8 mouse cellular contexts compared by ENCODE assay signal in the genomic region with DNA sequence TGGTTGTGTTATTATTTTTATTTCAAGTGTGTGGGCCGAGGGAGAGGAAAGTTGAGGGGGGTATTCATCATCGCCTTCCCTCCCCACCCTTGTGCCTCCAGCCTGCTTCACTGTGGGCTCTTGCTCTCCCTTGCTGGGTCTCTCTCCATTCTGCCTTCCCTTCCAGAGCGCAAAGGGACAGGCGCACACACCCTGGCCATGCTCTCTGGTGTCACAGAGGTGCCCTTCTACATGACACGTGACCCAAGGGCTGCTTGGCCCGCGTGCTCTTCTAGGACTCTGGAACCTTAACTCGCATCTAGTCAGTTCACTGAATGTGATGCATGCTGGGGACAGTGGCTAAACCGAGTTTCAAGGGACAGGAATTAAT. TPM values are rescaled to one million over a fixed set of nuclear protein-coding genes. Genes with fewer than 3 reads are reported as not detected.
DNase-seq lines count a peak whose midpoint lies in the region; ATAC-seq and TF ChIP-seq lines count a peak whose summit lies in the region.

No protein-coding gene starts in this region.

- H3K27ac ChIP-seq in cerebellum, adult 2 months (ENCODE audit: insufficient read depth, low read length) = no peak overlapping the region
- no peak overlapping the region for H3K27ac ChIP-seq in lung, embryonic 15.5 days
- H3K27ac ChIP-seq in limb, embryonic 14.5 days (replicated peaks; ENCODE audit: low read depth, low read length) = no peak overlapping the region
- H3K27ac ChIP-seq in stomach, embryonic 15.5 days = no peak overlapping the region

- no peak for TF ChIP-seq POLR2A in cerebellum, adult 2 months (IDR thresholded peaks at IDR 0.05; ENCODE audit: borderline replicate concordance, insufficient read depth, low read length)
- TF ChIP-seq POLR2A in limb, embryonic 14.5 days (IDR thresholded peaks at IDR 0.05; ENCODE audit: borderline replicate concordance, extremely low read depth, insufficient read depth, insufficient read length) = no peak

- H3K36me3 ChIP-seq in lung, embryonic 15.5 days = no peaks in the 10 kb centered on the region
- no peaks in the 10 kb centered on the region for H3K36me3 ChIP-seq in limb, embryonic 14.5 days (ENCODE audit: control insufficient read depth, insufficient read depth, low read length)
- no peaks in the 10 kb centered on the region for H3K36me3 ChIP-seq in stomach, embryonic 15.5 days

- no peaks in the 10 kb centered on the region for H3K4me1 ChIP-seq in cerebellum, adult 2 months (ENCODE audit: control insufficient read depth, insufficient read depth, low read length)
- H3K4me1 ChIP-seq in lung, embryonic 15.5 days = no peaks in the 10 kb centered on the region
- no peaks in the 10 kb centered on the region for H3K4me1 ChIP-seq in limb, embryonic 14.5 days (ENCODE audit: control insufficient read depth, insufficient read depth, low read length)
- 0 out of 2 replicates have a peak, but pooled peaks cover 8% of the 10 kb centered on the region for H3K4me1 ChIP-seq in stomach, embryonic 15.5 days

- no peak for TF ChIP-seq CTCF in cerebellum, adult 2 months (IDR thresholded peaks at IDR 0.05; ENCODE audit: borderline replicate concordance, insufficient read depth, low read depth, low read length)

- ATAC-seq in lung, embryonic 15.5 days (ENCODE audit: borderline replicate concordance, extremely low read depth, low FRiP score, low TSS enrichment) = 0 out of 2 replicates have a peak, but pooled peaks have one; percentile 37
- peak; percentile 34; the same call in 1 of the 2 replicates for ATAC-seq in limb, embryonic 14.5 days (ENCODE audit: low FRiP score, low read depth)
- ATAC-seq in stomach, embryonic 15.5 days (ENCODE audit: insufficient read depth, low FRiP score, low read depth) = 0 out of 2 replicates have a peak, but pooled peaks have one; percentile 20
- no peak for ATAC-seq in megakaryocyte, adult 5-6 weeks (ENCODE audit: poor library complexity, severe bottlenecking)

- peak overlapping the region; percentile 97 for H3K4me2 ChIP-seq in lung, embryonic 15.5 days
- H3K4me2 ChIP-seq in limb, embryonic 14.5 days (replicated peaks; ENCODE audit: low read depth, low read length, severe bottlenecking) = peak overlapping the region; percentile 96
- H3K4me2 ChIP-seq in stomach, embryonic 15.5 days = peak overlapping the region; percentile 95

- no peak for DNase-seq in cerebellum, adult 2 months
- DNase-seq in cerebellum, postnatal 25 days = no peak
- DNase-seq in lung, postnatal 14 days = no peak
- DNase-seq in limb, embryonic 14.5 days (ENCODE audit: low spot score) = no peak
- DNase-seq in cerebellum, adult 9-11 months = no peak

- peak overlapping the region; percentile 26 for H3K4me3 ChIP-seq in cerebellum, adult 2 months (replicated peaks; ENCODE audit: insufficient read depth, low read depth, low read length)
- H3K4me3 ChIP-seq in lung, embryonic 15.5 days = peak overlapping the region; percentile 60
- peak overlapping the region; percentile 60 for H3K4me3 ChIP-seq in limb, embryonic 14.5 days (replicated peaks; ENCODE audit: low read length)
- H3K4me3 ChIP-seq in stomach, embryonic 15.5 days (replicated peaks) = peak overlapping the region; percentile 62

- H3K9me3 ChIP-seq in lung, embryonic 15.5 days = no peaks in the 10 kb centered on the region
- H3K9me3 ChIP-seq in limb, embryonic 14.5 days (ENCODE audit: control insufficient read depth, low read length) = no peaks in the 10 kb centered on the region
- no peaks in the 10 kb centered on the region for H3K9me3 ChIP-seq in stomach, embryonic 15.5 days

- peak overlapping the region; percentile 42; the same call in 1 of the 2 replicates for H3K9ac ChIP-seq in lung, embryonic 15.5 days
- H3K9ac ChIP-seq in limb, embryonic 14.5 days (ENCODE audit: low read depth, low read length, severe bottlenecking) = peak overlapping the region; percentile 70
- no peak overlapping the region for H3K9ac ChIP-seq in stomach, embryonic 15.5 days

- H3K27me3 ChIP-seq in cerebellum, adult 2 months (ENCODE audit: control insufficient read depth, insufficient read depth, low read length) = peaks cover 4% of the 10 kb centered on the region
- peaks cover 33% of the 10 kb centered on the region for H3K27me3 ChIP-seq in lung, embryonic 15.5 days
- peaks cover 11% of the 10 kb centered on the region; the same call in 1 of the 2 replicates for H3K27me3 ChIP-seq in limb, embryonic 14.5 days (ENCODE audit: control insufficient read depth, insufficient read depth, low read length)
- H3K27me3 ChIP-seq in stomach, embryonic 15.5 days (replicated peaks) = peaks cover 22% of the 10 kb centered on the region

- WGBS in cerebellum, adult 2 months = 12% methylated on average over 9 of the region's 9 CpGs
- WGBS in lung, embryonic 15.5 days = 13% methylated on average over 9 of the region's 9 CpGs
- WGBS in limb, embryonic 14.5 days = 2% methylated on average over 9 of the region's 9 CpGs
- WGBS in stomach, embryonic 15.5 days = 14% methylated on average over 9 of the region's 9 CpGs

RNA-seq across cellular contexts. Expression of gene Prkg2, which starts 0.3 kb away (rescaled TPM):
- 1.0 and 1.5 TPM in 2 replicates for polyA plus RNA-seq in cerebellum, adult 2 months (2012; rRNA removed)
- 1.6 and 2.0 TPM in 2 replicates for polyA plus RNA-seq in lung, embryonic 15.5 days (2015; fragmentation: Nextera tagmentation; extraction: Ambion mirVana)
- 2.8 and 2.9 TPM in 2 replicates for polyA plus RNA-seq in limb, embryonic 14.5 days (2012; rRNA removed)
- polyA plus RNA-seq in limb, embryonic 14.5 days (2014; fragmentation: Nextera tagmentation; extraction: Ambion mirVana) = 3.4 and 4.0 TPM in 2 replicates
- 7.7 and 11.3 TPM in 2 replicates for polyA plus RNA-seq in stomach, embryonic 15.5 days (2015; fragmentation: Nextera tagmentation; extraction: Ambion mirVana)
- not detected in 2 replicates for total RNA-seq in megakaryocyte, adult 5-6 weeks (2015)
- not detected in 2 replicates for total RNA-seq in megakaryocyte, adult 5-6 weeks (2017)
